Mouse (Mus musculus): ENCODE data around the gene Fmnl2.

Gene Fmnl2

GRCm38 (mm10) chr2:52986354-52986753 is 128.7 kb downstream of the Fmnl2 start:
- no peak for DNase-seq (ENCODE audit: low spot score)

- DNase-seq (ENCODE audit: low spot score): no peak
These were observed 129.4 kb downstream of the Fmnl2 start for GRCm38 (mm10) chr2:52987035-52987434.

GRCm38 (mm10) chr2:52987637-52988295 is 130.1 kb downstream of the Fmnl2 start:
- DNase-seq (ENCODE audit: low spot score): no peak

- DNase-seq (ENCODE audit: low spot score): no peak
These were observed 131.7 kb downstream of the Fmnl2 start for GRCm38 (mm10) chr2:52989316-52989715.

- no peak for DNase-seq (ENCODE audit: low spot score)
These were observed 133.4 kb downstream of the Fmnl2 start for GRCm38 (mm10) chr2:52990874-52991687.

GRCm38 (mm10) chr2:52991688-52992194 is 134.1 kb downstream of the Fmnl2 start:
- no peak for DNase-seq (ENCODE audit: low spot score)

- no peak for DNase-seq (ENCODE audit: low spot score)
These were observed 135.6 kb downstream of the Fmnl2 start for GRCm38 (mm10) chr2:52993241-52993640.

- no peak for DNase-seq (ENCODE audit: low spot score)
These were observed 136.9 kb downstream of the Fmnl2 start for GRCm38 (mm10) chr2:52994526-52994925.

- no peak for DNase-seq (ENCODE audit: low spot score)
These were observed 140.5 kb downstream of the Fmnl2 start for GRCm38 (mm10) chr2:52997955-52998750.

GRCm38 (mm10) chr2:52999524-52999969 is 141.9 kb downstream of the Fmnl2 start:
- DNase-seq (ENCODE audit: low spot score): no peak

- DNase-seq (ENCODE audit: low spot score): no peak
These were observed 142.8 kb downstream of the Fmnl2 start for GRCm38 (mm10) chr2:53000446-53000845.

- DNase-seq (ENCODE audit: low spot score): no peak
These were observed 148.5 kb downstream of the Fmnl2 start for GRCm38 (mm10) chr2:53006161-53006560.

GRCm38 (mm10) chr2:53007142-53007541 is 149.5 kb downstream of the Fmnl2 start:
- no peak for DNase-seq (ENCODE audit: low spot score)

- DNase-seq (ENCODE audit: low spot score): no peak
These were observed 155.4 kb downstream of the Fmnl2 start for GRCm38 (mm10) chr2:53013051-53013450.

GRCm38 (mm10) chr2:53014451-53014850 is 156.8 kb downstream of the Fmnl2 start:
- DNase-seq (ENCODE audit: low spot score): no peak

GRCm38 (mm10) chr2:53022982-53023381 is 165.3 kb downstream of the Fmnl2 start:
- DNase-seq (ENCODE audit: low spot score): no peak

GRCm38 (mm10) chr2:53026056-53026769 is 168.6 kb downstream of the Fmnl2 start:
- no peak for DNase-seq (ENCODE audit: low spot score)

- no peak for DNase-seq (ENCODE audit: low spot score)
These were observed 171.2 kb downstream of the Fmnl2 start for GRCm38 (mm10) chr2:53028868-53029267.

- DNase-seq (ENCODE audit: low spot score): no peak
These were observed 172.2 kb downstream of the Fmnl2 start for GRCm38 (mm10) chr2:53029716-53030431.

- no peak for DNase-seq (ENCODE audit: low spot score)
These were observed 172.8 kb downstream of the Fmnl2 start for GRCm38 (mm10) chr2:53030432-53030826.

GRCm38 (mm10) chr2:53038253-53038652 is 180.6 kb downstream of the Fmnl2 start:
- no peak for DNase-seq (ENCODE audit: low spot score)
